Mouse (Mus musculus): ENCODE results near the gene Slc26a5. TPM values are rescaled to one million over a fixed set of nuclear protein-coding genes. Genes with fewer than 3 reads are reported as not detected.
A peak's percentile ranks its signal among the peaks of the same experiment; 100 is the strongest.

Gene Slc26a5
- polyA plus RNA-seq, 1 experiment from 2014 or later, result 0.24 TPM

GRCm38 (mm10) chr5:21802907-21803306, 62.5 kb downstream of the Slc26a5 start:
- no peak for ATAC-seq (replicated peaks; ENCODE audit: low FRiP score)
- Histone ChIP-seq H3K4me3 (ENCODE audit: low read depth, low read length) (no peak overlapping the region), H3K9ac (ENCODE audit: low read length) (no peak overlapping the region), H3K4me2 (ENCODE audit: low read depth, low read length, severe bottlenecking) (no peak overlapping the region), H3K27me3 (ENCODE audit: control insufficient read depth, insufficient read depth, low read length) (no peaks in the 10 kb centered on the region), H3K9me3 (ENCODE audit: control insufficient read depth, low read length) (no peaks in the 10 kb centered on the region), H3K36me3 (ENCODE audit: control insufficient read depth, insufficient read depth, low read length) (peaks cover 10% of the 10 kb centered on the region; the same call in 1 of the 2 replicates), H3K4me1 (replicated peaks; ENCODE audit: control insufficient read depth, insufficient read depth, low read length) (no peaks in the 10 kb centered on the region), H3K27ac (ENCODE audit: low read depth, low read length) (no peak overlapping the region)
- 93% methylated on average over 9 of the region's 9 CpGs for WGBS
- no peak for DNase-seq (ENCODE audit: low spot score)

- Histone ChIP-seq H3K4me3 (ENCODE audit: low read depth, low read length) (no peak overlapping the region), H3K27me3 (ENCODE audit: control insufficient read depth, insufficient read depth, low read length) (no peaks in the 10 kb centered on the region), H3K9me3 (ENCODE audit: control insufficient read depth, low read length) (no peaks in the 10 kb centered on the region), H3K36me3 (ENCODE audit: control insufficient read depth, insufficient read depth, low read length) (peaks cover 3% of the 10 kb centered on the region), H3K4me2 (ENCODE audit: low read depth, low read length, severe bottlenecking) (no peak overlapping the region), H3K27ac (ENCODE audit: low read depth, low read length) (no peak overlapping the region), H3K4me1 (replicated peaks; ENCODE audit: control insufficient read depth, insufficient read depth, low read length) (peaks cover 4% of the 10 kb centered on the region; the same call in 1 of the 2 replicates), H3K9ac (ENCODE audit: low read length) (no peak overlapping the region)
- DNase-seq (ENCODE audit: low spot score) (no peak), ATAC-seq (replicated peaks; ENCODE audit: low FRiP score) (no peak)
Observed at GRCm38 (mm10) chr5:21792166-21792565, 73.2 kb downstream of the Slc26a5 start.

GRCm38 (mm10) chr5:21789061-21789460, 76.3 kb downstream of the Slc26a5 start:
- H3K9me3 ChIP-seq (ENCODE audit: control insufficient read depth, low read length), result no peaks in the 10 kb centered on the region
- H3K36me3 ChIP-seq (ENCODE audit: control insufficient read depth, insufficient read depth, low read length), result no peaks in the 10 kb centered on the region
- no peaks in the 10 kb centered on the region for H3K27me3 ChIP-seq (ENCODE audit: control insufficient read depth, insufficient read depth, low read length)
- no peak overlapping the region for H3K27ac ChIP-seq (ENCODE audit: low read depth, low read length)
- DNase-seq (ENCODE audit: low spot score) (no peak), ATAC-seq (replicated peaks; ENCODE audit: low FRiP score) (no peak)
- H3K9ac ChIP-seq (ENCODE audit: low read length), result no peak overlapping the region
- H3K4me2 ChIP-seq (ENCODE audit: low read depth, low read length, severe bottlenecking), result no peak overlapping the region
- H3K4me1 ChIP-seq (replicated peaks; ENCODE audit: control insufficient read depth, insufficient read depth, low read length), result peaks cover 4% of the 10 kb centered on the region; the same call in 1 of the 2 replicates
- no peak overlapping the region for H3K4me3 ChIP-seq (ENCODE audit: low read depth, low read length)
- 82% methylated on average over 5 of the region's 5 CpGs for WGBS

GRCm38 (mm10) chr5:21787186-21788105, 78.0 kb downstream of the Slc26a5 start:
- Histone ChIP-seq H3K4me1 (replicated peaks; ENCODE audit: control insufficient read depth, insufficient read depth, low read length) (peaks cover 4% of the 10 kb centered on the region; the same call in 1 of the 2 replicates), H3K27ac (ENCODE audit: low read depth, low read length) (peak overlapping the region; percentile 81; the same call in 1 of the 2 replicates), H3K4me2 (ENCODE audit: low read depth, low read length, severe bottlenecking) (peak overlapping the region; percentile 52), H3K36me3 (ENCODE audit: control insufficient read depth, insufficient read depth, low read length) (no peaks in the 10 kb centered on the region), H3K9me3 (ENCODE audit: control insufficient read depth, low read length) (no peaks in the 10 kb centered on the region), H3K4me3 (ENCODE audit: low read depth, low read length) (peak overlapping the region; percentile 76), H3K27me3 (ENCODE audit: control insufficient read depth, insufficient read depth, low read length) (no peaks in the 10 kb centered on the region), H3K9ac (ENCODE audit: low read length) (peak overlapping the region; percentile 80)
- 40% methylated on average over 11 of the region's 11 CpGs for WGBS
- no peak for ATAC-seq (replicated peaks; ENCODE audit: low FRiP score)
- DNase-seq (ENCODE audit: low spot score), result no peak

- peaks cover 4% of the 10 kb centered on the region; the same call in 1 of the 2 replicates for H3K4me1 ChIP-seq (replicated peaks; ENCODE audit: control insufficient read depth, insufficient read depth, low read length)
- H3K4me3 ChIP-seq (ENCODE audit: low read depth, low read length), result peak overlapping the region; percentile 76
- WGBS, result 2% methylated on average over 51 of the region's 51 CpGs
- H3K9ac ChIP-seq (ENCODE audit: low read length), result peak overlapping the region; percentile 80
- H3K27ac ChIP-seq (ENCODE audit: low read depth, low read length), result peak overlapping the region; percentile 81
- no peaks in the 10 kb centered on the region for H3K9me3 ChIP-seq (ENCODE audit: control insufficient read depth, low read length)
- H3K36me3 ChIP-seq (ENCODE audit: control insufficient read depth, insufficient read depth, low read length), result peaks cover 6% of the 10 kb centered on the region; the same call in 1 of the 2 replicates
- H3K4me2 ChIP-seq (ENCODE audit: low read depth, low read length, severe bottlenecking), result peak overlapping the region; percentile 52
- H3K27me3 ChIP-seq (ENCODE audit: control insufficient read depth, insufficient read depth, low read length), result no peaks in the 10 kb centered on the region
- peak; percentile 96 for DNase-seq (ENCODE audit: low spot score)
- peak; percentile 83 for ATAC-seq (replicated peaks; ENCODE audit: low FRiP score)
Observed at GRCm38 (mm10) chr5:21786258-21787185, 78.9 kb downstream of the Slc26a5 start.

- H3K4me2 ChIP-seq (ENCODE audit: low read depth, low read length, severe bottlenecking), result peak overlapping the region; percentile 52
- peak overlapping the region; percentile 81; the same call in 1 of the 2 replicates for H3K27ac ChIP-seq (ENCODE audit: low read depth, low read length)
Observed at GRCm38 (mm10) chr5:21785776-21786175, 79.6 kb downstream of the Slc26a5 start.

GRCm38 (mm10) chr5:21785053-21785452, 80.4 kb downstream of the Slc26a5 start, which contains the start of the genes Dnajc2 and Psmc2:
Gene Dnajc2, minus strand, starts transcription at chr5:21785251.
Gene Psmc2, plus strand, starts transcription at chr5:21785283.
- Histone ChIP-seq H3K4me1 (replicated peaks; ENCODE audit: control insufficient read depth, insufficient read depth, low read length) (peaks cover 4% of the 10 kb centered on the region; the same call in 1 of the 2 replicates), H3K9me3 (ENCODE audit: control insufficient read depth, low read length) (no peaks in the 10 kb centered on the region), H3K9ac (ENCODE audit: low read length) (peak within 1 kb of the TSS; percentile 84), H3K4me3 (ENCODE audit: low read depth, low read length) (peak within 1 kb of the TSS; percentile 90), H3K27ac (ENCODE audit: low read depth, low read length) (peak within 1 kb of the TSS; percentile 81), H3K36me3 (ENCODE audit: control insufficient read depth, insufficient read depth, low read length) (peaks cover 11% of the 10 kb centered on the region; the same call in 1 of the 2 replicates), H3K27me3 (ENCODE audit: control insufficient read depth, insufficient read depth, low read length) (no peaks in the 10 kb centered on the region), H3K4me2 (ENCODE audit: low read depth, low read length, severe bottlenecking) (peak within 1 kb of the TSS; percentile 89)
- ATAC-seq (replicated peaks; ENCODE audit: low FRiP score) (peak; percentile 95), DNase-seq (ENCODE audit: low spot score) (peak; percentile 94)
- under 1% methylated on average over 36 of the region's 37 CpGs for WGBS

More at GRCm38 (mm10) chr5:21785776-21786175, 79.6 kb downstream of the Slc26a5 start:
- ATAC-seq (replicated peaks; ENCODE audit: low FRiP score), result no peak
- H3K9ac ChIP-seq (ENCODE audit: low read length), result no peak overlapping the region
- H3K27me3 ChIP-seq (ENCODE audit: control insufficient read depth, insufficient read depth, low read length), result no peaks in the 10 kb centered on the region
- H3K4me1 ChIP-seq (replicated peaks; ENCODE audit: control insufficient read depth, insufficient read depth, low read length), result peaks cover 4% of the 10 kb centered on the region; the same call in 1 of the 2 replicates
- 86% methylated on average over 7 of the region's 7 CpGs for WGBS
- peaks cover 10% of the 10 kb centered on the region; the same call in 1 of the 2 replicates for H3K36me3 ChIP-seq (ENCODE audit: control insufficient read depth, insufficient read depth, low read length)
- DNase-seq (ENCODE audit: low spot score), result no peak
- H3K9me3 ChIP-seq (ENCODE audit: control insufficient read depth, low read length), result no peaks in the 10 kb centered on the region
- no peak overlapping the region for H3K4me3 ChIP-seq (ENCODE audit: low read depth, low read length)

Data from forebrain, embryonic 11.5 days (tissue).